Mouse (Mus musculus): Measurements from ENCODE around the gene Atp6v1c2. TPM values are rescaled to one million over a fixed set of nuclear protein-coding genes. Genes with fewer than 3 reads are reported as not detected.

Atp6v1c2 gene
- polyA plus RNA-seq, 1 experiment, result 0.71 TPM

DNA sequence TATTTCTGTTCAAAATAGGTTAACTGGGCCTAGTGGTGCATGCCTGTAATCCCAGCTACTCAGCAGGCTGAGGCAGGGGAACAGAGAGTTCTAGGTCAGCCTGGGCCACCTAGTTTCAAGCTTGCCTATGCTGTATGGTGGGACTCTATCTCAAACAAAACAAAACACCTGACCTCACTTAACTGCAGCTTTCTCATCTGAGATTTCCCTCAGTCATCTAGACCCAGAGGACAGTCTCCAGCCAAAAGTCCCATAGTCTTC, 89.8 kb downstream of the Atp6v1c2 start:
- H3K27me3 ChIP-seq (ENCODE audit: control insufficient read depth, insufficient read depth, low read length), result no peaks in the 10 kb centered on the region
- no peak for DNase-seq
- no peaks in the 10 kb centered on the region for H3K4me1 ChIP-seq (replicated peaks; ENCODE audit: control insufficient read depth, insufficient read depth, low read length)
- no peak overlapping the region for H3K27ac ChIP-seq (ENCODE audit: control insufficient read depth, insufficient read depth, low read length)
- no peaks in the 10 kb centered on the region for H3K36me3 ChIP-seq (ENCODE audit: control insufficient read depth, insufficient read depth, low read length)
- no peak overlapping the region for H3K4me3 ChIP-seq (ENCODE audit: control insufficient read depth, insufficient read depth, low read length)
- no peak for TF ChIP-seq CTCF (IDR thresholded peaks at IDR 0.05; ENCODE audit: borderline replicate concordance, control insufficient read depth, extremely low read depth, insufficient read depth, low read length, poor library complexity)
- TF ChIP-seq POLR2A (IDR thresholded peaks at IDR 0.05; ENCODE audit: control insufficient read depth, extremely low read depth, insufficient read depth, low read length, poor library complexity), result no peak

DNA sequence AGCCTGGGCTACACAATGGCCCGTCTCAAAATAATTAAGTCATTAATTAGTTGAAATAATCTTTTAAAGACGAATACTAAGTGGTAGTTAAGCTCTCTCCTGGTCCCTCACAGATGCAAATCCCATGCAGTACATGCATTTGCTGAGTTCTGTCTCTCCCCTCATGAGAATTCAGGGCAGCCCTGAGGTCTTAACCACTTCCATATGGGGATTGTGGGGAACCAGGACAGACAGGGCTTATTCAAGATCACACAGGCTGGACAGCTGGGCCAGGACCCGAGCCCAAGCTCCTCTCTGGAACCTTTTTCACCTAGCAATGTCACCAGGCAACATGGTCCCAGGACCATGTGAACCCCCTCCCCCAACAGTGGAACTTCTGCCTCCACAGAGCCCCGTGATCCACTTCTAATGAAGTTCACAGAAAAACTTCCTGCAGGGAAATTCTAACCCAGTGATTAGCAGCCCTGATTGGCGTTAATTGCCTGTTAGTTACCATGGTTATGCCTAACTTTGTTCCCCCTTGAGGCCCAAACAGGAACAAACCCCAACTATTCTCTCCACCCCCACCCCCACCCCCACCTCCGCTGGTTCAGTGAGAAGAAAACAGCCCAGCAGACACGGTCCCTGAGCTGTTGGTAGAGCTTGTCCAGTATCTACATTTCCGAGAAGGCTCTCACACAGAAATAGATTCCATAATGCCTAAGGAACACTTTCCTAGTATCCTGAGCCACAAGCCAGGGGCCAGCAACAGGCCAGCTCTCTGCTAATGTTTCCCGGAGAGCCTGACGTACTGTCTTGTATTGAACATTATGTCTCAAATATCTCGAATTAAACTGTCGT, 90.4 kb downstream of the Atp6v1c2 start:
- 55% methylated on average over 12 of the region's 12 CpGs for WGBS
- no peaks in the 10 kb centered on the region for H3K27me3 ChIP-seq (ENCODE audit: control insufficient read depth, insufficient read depth, low read length)
- no peaks in the 10 kb centered on the region for H3K36me3 ChIP-seq (ENCODE audit: control insufficient read depth, insufficient read depth, low read length)
- no peak overlapping the region for H3K4me3 ChIP-seq (ENCODE audit: control insufficient read depth, insufficient read depth, low read length)
- TF ChIP-seq POLR2A (IDR thresholded peaks at IDR 0.05; ENCODE audit: control insufficient read depth, extremely low read depth, insufficient read depth, low read length, poor library complexity), result no peak
- no peak for TF ChIP-seq CTCF (IDR thresholded peaks at IDR 0.05; ENCODE audit: borderline replicate concordance, control insufficient read depth, extremely low read depth, insufficient read depth, low read length, poor library complexity)
- no peaks in the 10 kb centered on the region for H3K4me1 ChIP-seq (replicated peaks; ENCODE audit: control insufficient read depth, insufficient read depth, low read length)
- no peak for DNase-seq
- H3K27ac ChIP-seq (ENCODE audit: control insufficient read depth, insufficient read depth, low read length), result no peak overlapping the region

GRCm38 (mm10) chr12:17235535-17236313, 93.4 kb downstream of the Atp6v1c2 start:
- no peaks in the 10 kb centered on the region for H3K36me3 ChIP-seq (ENCODE audit: control insufficient read depth, insufficient read depth, low read length)
- no peak overlapping the region for H3K27ac ChIP-seq (ENCODE audit: control insufficient read depth, insufficient read depth, low read length)
- DNase-seq, result no peak
- no peaks in the 10 kb centered on the region for H3K4me1 ChIP-seq (replicated peaks; ENCODE audit: control insufficient read depth, insufficient read depth, low read length)
- no peak overlapping the region for H3K4me3 ChIP-seq (ENCODE audit: control insufficient read depth, insufficient read depth, low read length)
- WGBS, result 76% methylated on average over 11 of the region's 11 CpGs
- no peaks in the 10 kb centered on the region for H3K27me3 ChIP-seq (ENCODE audit: control insufficient read depth, insufficient read depth, low read length)
- TF ChIP-seq CTCF (IDR thresholded peaks at IDR 0.05; ENCODE audit: borderline replicate concordance, control insufficient read depth, extremely low read depth, insufficient read depth, low read length, poor library complexity) (no peak), POLR2A (IDR thresholded peaks at IDR 0.05; ENCODE audit: control insufficient read depth, extremely low read depth, insufficient read depth, low read length, poor library complexity) (no peak)

Other genes starting within 250 kb of the Atp6v1c2 start
- 0.17 and 0.75 TPM in 2 replicates for gene Kcnf1, start 152.5 kb downstream of the Atp6v1c2 start, polyA plus RNA-seq (2012; rRNA removed)
- 46.6 and 49.2 TPM in 2 replicates for gene Pdia6, start 62.8 kb downstream of the Atp6v1c2 start, polyA plus RNA-seq (2012; rRNA removed)
- 6.2 and 6.3 TPM in 2 replicates for gene Nol10, start 19.1 kb upstream of the Atp6v1c2 start, polyA plus RNA-seq (2012; rRNA removed)
- 71.1 and 80.5 TPM in 2 replicates for gene Odc1, start 215.4 kb upstream of the Atp6v1c2 start, polyA plus RNA-seq (2012; rRNA removed)